Mouse (Mus musculus): ENCODE measurements at regions not wholly inside any gene's neighbourhood (a gene's known extent, or its start where the extent isn't known, plus 50 kb on each side); places are given as distances from the start of the nearest gene placed in this dataset.

DNA sequence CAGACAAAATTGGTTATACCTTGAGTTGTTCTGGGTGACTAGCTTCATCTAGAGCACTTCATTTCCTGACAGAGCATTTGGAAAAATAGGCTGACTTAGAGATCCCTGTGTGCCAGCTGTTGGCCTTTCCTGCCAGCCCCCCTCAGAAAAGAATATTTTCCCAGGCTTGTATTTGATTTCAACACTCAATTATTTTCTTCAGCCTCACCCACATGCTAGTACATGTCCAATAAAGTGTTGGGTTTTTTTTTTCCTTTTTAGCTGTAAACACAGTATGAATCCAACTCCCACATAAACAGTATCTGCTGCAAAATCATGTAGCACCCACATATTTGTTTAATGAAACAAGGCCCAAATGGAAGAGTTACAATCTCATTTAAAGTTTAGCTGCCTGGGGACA lies 256.8 kb upstream of the Acvr2a start:
- Histone ChIP-seq H3K36me3 (ENCODE audit: control insufficient read depth, insufficient read depth, low read length) (no peaks in the 10 kb centered on the region), H3K27me3 (replicated peaks; ENCODE audit: control insufficient read depth, insufficient read depth, low read length) (no peaks in the 10 kb centered on the region), H3K4me1 (ENCODE audit: control insufficient read depth, insufficient read depth, low read length) (no peaks in the 10 kb centered on the region), H3K4me3 (ENCODE audit: insufficient read depth, low read depth, low read length) (no peak overlapping the region), H3K27ac (ENCODE audit: insufficient read depth, low read depth, low read length) (no peak overlapping the region)
- DNase-seq, result no peak
- no peak for TF ChIP-seq CTCF (conservative IDR thresholded peaks at IDR 0.05; ENCODE audit: insufficient read depth, insufficient read length, low read depth, low read length)
- TF ChIP-seq POLR2A (IDR thresholded peaks at IDR 0.05; ENCODE audit: low read depth, low read length), result no peak

DNA sequence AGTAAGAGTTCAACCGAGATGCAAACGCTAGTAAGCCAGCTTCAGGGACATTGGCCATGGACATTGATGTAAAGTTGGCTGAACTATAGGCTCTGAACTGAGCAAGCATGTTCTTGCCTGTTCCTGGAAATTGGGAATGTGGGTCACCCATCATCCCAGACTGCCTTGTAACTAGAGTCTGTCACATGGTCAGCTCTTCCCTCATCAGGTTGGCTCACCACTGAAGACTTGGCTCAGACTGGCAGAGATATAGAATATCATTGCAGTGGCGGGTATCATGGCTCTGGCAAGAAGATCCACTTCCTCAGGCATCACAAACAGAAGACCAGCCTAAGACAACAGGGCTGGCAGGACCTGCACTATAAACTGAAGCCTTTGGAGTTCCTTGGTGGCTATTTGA lies 255.3 kb upstream of the Acvr2a start:
- no peak overlapping the region for H3K27ac ChIP-seq (ENCODE audit: insufficient read depth, low read depth, low read length)
- 93% methylated on average over 3 of the region's 3 CpGs for WGBS

DNA sequence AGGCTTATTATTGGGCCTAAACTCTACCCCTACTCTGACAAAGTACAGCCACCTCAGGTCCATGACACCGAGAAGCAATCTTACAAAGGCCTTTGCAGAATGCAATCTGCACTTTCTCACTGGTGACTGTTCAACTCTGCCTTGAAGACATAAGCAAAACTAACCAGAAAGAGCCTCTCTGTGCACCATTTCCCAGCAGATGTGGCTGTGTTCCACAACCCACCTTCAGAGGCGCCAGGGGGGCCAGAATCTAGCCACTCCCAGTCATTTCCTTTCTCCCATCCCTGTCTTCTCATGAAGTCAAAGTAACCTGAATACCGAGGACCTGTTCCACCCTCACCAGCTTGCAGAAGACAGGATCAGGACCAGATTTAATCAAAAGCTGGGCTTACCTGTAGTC lies 250.3 kb upstream of the Acvr2a start:
- no peak overlapping the region for H3K4me3 ChIP-seq (ENCODE audit: insufficient read depth, low read depth, low read length)
- H3K27me3 ChIP-seq (replicated peaks; ENCODE audit: control insufficient read depth, insufficient read depth, low read length), result no peaks in the 10 kb centered on the region
- no peak for DNase-seq
- H3K4me1 ChIP-seq (ENCODE audit: control insufficient read depth, insufficient read depth, low read length), result no peaks in the 10 kb centered on the region
- H3K36me3 ChIP-seq (ENCODE audit: control insufficient read depth, insufficient read depth, low read length), result no peaks in the 10 kb centered on the region
- TF ChIP-seq POLR2A (IDR thresholded peaks at IDR 0.05; ENCODE audit: low read depth, low read length), result no peak
- TF ChIP-seq CTCF (conservative IDR thresholded peaks at IDR 0.05; ENCODE audit: insufficient read depth, insufficient read length, low read depth, low read length), result no peak
- WGBS, result 83% methylated on average over 3 of the region's 3 CpGs
- H3K27ac ChIP-seq (ENCODE audit: insufficient read depth, low read depth, low read length), result no peak overlapping the region

More for the DNA sequence above, 255.3 kb upstream of the Acvr2a start:
- H3K4me1 ChIP-seq (ENCODE audit: control insufficient read depth, insufficient read depth, low read length), result no peaks in the 10 kb centered on the region
- no peak overlapping the region for H3K4me3 ChIP-seq (ENCODE audit: insufficient read depth, low read depth, low read length)
- H3K36me3 ChIP-seq (ENCODE audit: control insufficient read depth, insufficient read depth, low read length), result no peaks in the 10 kb centered on the region
- no peak for DNase-seq
- no peaks in the 10 kb centered on the region for H3K27me3 ChIP-seq (replicated peaks; ENCODE audit: control insufficient read depth, insufficient read depth, low read length)
- TF ChIP-seq CTCF (conservative IDR thresholded peaks at IDR 0.05; ENCODE audit: insufficient read depth, insufficient read length, low read depth, low read length) (no peak), POLR2A (IDR thresholded peaks at IDR 0.05; ENCODE audit: low read depth, low read length) (no peak)

- Histone ChIP-seq H3K27me3 (replicated peaks; ENCODE audit: control insufficient read depth, insufficient read depth, low read length) (no peaks in the 10 kb centered on the region), H3K27ac (ENCODE audit: insufficient read depth, low read depth, low read length) (no peak overlapping the region), H3K36me3 (ENCODE audit: control insufficient read depth, insufficient read depth, low read length) (no peaks in the 10 kb centered on the region), H3K4me1 (ENCODE audit: control insufficient read depth, insufficient read depth, low read length) (no peaks in the 10 kb centered on the region), H3K4me3 (ENCODE audit: insufficient read depth, low read depth, low read length) (no peak overlapping the region)
- TF ChIP-seq POLR2A (IDR thresholded peaks at IDR 0.05; ENCODE audit: low read depth, low read length) (no peak), CTCF (conservative IDR thresholded peaks at IDR 0.05; ENCODE audit: insufficient read depth, insufficient read length, low read depth, low read length) (no peak)
- DNase-seq, result no peak
- WGBS, result 89% methylated on average over 4 of the region's 4 CpGs
These were observed 249.7 kb upstream of the Acvr2a start for GRCm38 (mm10) chr2:48564170-48564569.

DNA sequence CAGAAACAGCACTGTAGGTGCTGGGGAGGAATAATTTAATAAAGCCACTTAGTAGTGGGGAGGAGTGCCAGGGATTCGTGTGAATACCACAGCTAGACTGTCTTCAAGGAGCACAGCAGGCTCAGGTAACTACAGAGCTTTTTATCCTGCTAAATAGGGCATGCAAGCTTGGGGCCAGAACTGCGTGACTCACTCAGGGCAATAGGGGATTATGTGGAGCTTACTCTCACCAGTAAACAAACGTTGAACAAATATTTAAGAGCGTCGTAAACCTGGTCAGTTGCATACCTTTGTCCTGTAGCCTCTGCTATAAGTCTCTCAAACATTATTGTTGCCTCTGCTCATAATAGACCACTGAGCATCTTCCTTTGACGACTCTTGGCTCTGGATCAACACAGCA lies 246.0 kb upstream of the Acvr2a start:
- WGBS, result 37% methylated on average over 6 of the region's 6 CpGs

GRCm38 (mm10) chr2:48586162-48586830 lies 227.6 kb upstream of the Acvr2a start:
- 78% methylated on average over 7 of the region's 7 CpGs for WGBS
- H3K27ac ChIP-seq (ENCODE audit: insufficient read depth, low read depth, low read length), result no peak overlapping the region
- DNase-seq, result peak; percentile 13
- H3K4me3 ChIP-seq (ENCODE audit: insufficient read depth, low read depth, low read length), result no peak overlapping the region
- no peaks in the 10 kb centered on the region for H3K36me3 ChIP-seq (ENCODE audit: control insufficient read depth, insufficient read depth, low read length)
- no peaks in the 10 kb centered on the region for H3K27me3 ChIP-seq (replicated peaks; ENCODE audit: control insufficient read depth, insufficient read depth, low read length)
- H3K4me1 ChIP-seq (ENCODE audit: control insufficient read depth, insufficient read depth, low read length), result no peaks in the 10 kb centered on the region
- TF ChIP-seq POLR2A (IDR thresholded peaks at IDR 0.05; ENCODE audit: low read depth, low read length) (no peak), CTCF (conservative IDR thresholded peaks at IDR 0.05; ENCODE audit: insufficient read depth, insufficient read length, low read depth, low read length) (no peak)

More for the DNA sequence above, 246.0 kb upstream of the Acvr2a start:
- TF ChIP-seq CTCF (conservative IDR thresholded peaks at IDR 0.05; ENCODE audit: insufficient read depth, insufficient read length, low read depth, low read length) (no peak), POLR2A (IDR thresholded peaks at IDR 0.05; ENCODE audit: low read depth, low read length) (no peak)
- Histone ChIP-seq H3K4me3 (ENCODE audit: insufficient read depth, low read depth, low read length) (no peak overlapping the region), H3K27ac (ENCODE audit: insufficient read depth, low read depth, low read length) (no peak overlapping the region), H3K4me1 (ENCODE audit: control insufficient read depth, insufficient read depth, low read length) (no peaks in the 10 kb centered on the region), H3K27me3 (replicated peaks; ENCODE audit: control insufficient read depth, insufficient read depth, low read length) (no peaks in the 10 kb centered on the region), H3K36me3 (ENCODE audit: control insufficient read depth, insufficient read depth, low read length) (no peaks in the 10 kb centered on the region)
- DNase-seq, result no peak

DNA sequence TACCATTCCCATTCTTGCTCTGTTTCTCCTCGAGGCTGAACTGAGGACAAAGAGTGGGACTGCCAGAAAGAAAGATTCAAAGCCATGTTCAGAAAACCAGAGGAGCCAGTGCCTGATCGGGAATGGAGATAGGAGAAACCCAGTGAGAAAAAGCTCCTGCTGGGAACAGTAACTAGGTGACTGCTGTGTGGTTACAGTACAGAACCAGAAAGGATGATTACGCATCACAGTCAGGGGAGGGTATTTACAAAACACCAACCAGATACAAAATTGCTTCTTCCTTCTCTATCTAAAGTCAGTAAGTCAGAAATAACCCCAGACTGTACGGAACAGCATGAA lies 227.1 kb upstream of the Acvr2a start:
- Histone ChIP-seq H3K4me3 (ENCODE audit: insufficient read depth, low read depth, low read length) (no peak overlapping the region), H3K27me3 (replicated peaks; ENCODE audit: control insufficient read depth, insufficient read depth, low read length) (no peaks in the 10 kb centered on the region), H3K36me3 (ENCODE audit: control insufficient read depth, insufficient read depth, low read length) (no peaks in the 10 kb centered on the region), H3K4me1 (ENCODE audit: control insufficient read depth, insufficient read depth, low read length) (no peaks in the 10 kb centered on the region), H3K27ac (ENCODE audit: insufficient read depth, low read depth, low read length) (no peak overlapping the region)
- TF ChIP-seq POLR2A (IDR thresholded peaks at IDR 0.05; ENCODE audit: low read depth, low read length) (no peak), CTCF (conservative IDR thresholded peaks at IDR 0.05; ENCODE audit: insufficient read depth, insufficient read length, low read depth, low read length) (no peak)
- 81% methylated on average over 4 of the region's 4 CpGs for WGBS
- no peak for DNase-seq
